ENCODE assay signal across 8 mouse cellular contexts in genomic region chr10:28493271-28493861, GRCm38 (mm10).
DNase-seq lines count a peak whose midpoint lies in the region; ATAC-seq and TF ChIP-seq lines count a peak whose summit lies in the region.

No protein-coding gene starts in this region.

- peak overlapping the region; percentile 66 for H3K27ac ChIP-seq in forebrain, embryonic 13.5 days
- H3K27ac ChIP-seq in thymus, adult 2 months (ENCODE audit: control insufficient read depth, insufficient read depth, low read length) = no peak overlapping the region

- ATAC-seq in forebrain, embryonic 13.5 days = peak; percentile 94

- no peaks in the 10 kb centered on the region for H3K9me3 ChIP-seq in forebrain, embryonic 13.5 days (replicated peaks)

- H3K4me3 ChIP-seq in forebrain, embryonic 13.5 days = 0 out of 2 replicates have a peak overlapping the region, but pooled peaks have one; percentile 1
- H3K4me3 ChIP-seq in thymus, adult 2 months (ENCODE audit: control insufficient read depth, insufficient read depth, low read length) = no peak overlapping the region

- no peak overlapping the region for H3K9ac ChIP-seq in forebrain, embryonic 13.5 days

- 0 out of 2 replicates have a peak, but pooled peaks cover 2% of the 10 kb centered on the region for H3K27me3 ChIP-seq in forebrain, embryonic 13.5 days
- no peaks in the 10 kb centered on the region for H3K27me3 ChIP-seq in thymus, adult 2 months (ENCODE audit: control insufficient read depth, insufficient read depth, low read length)

- H3K4me2 ChIP-seq in forebrain, embryonic 13.5 days = peak overlapping the region; percentile 50

- TF ChIP-seq POLR2A in thymus, adult 2 months (IDR thresholded peaks at IDR 0.05; ENCODE audit: control insufficient read depth, extremely low read depth, insufficient read depth, low read length, poor library complexity) = no peak

- WGBS in forebrain, embryonic 13.5 days = 3% methylated on average over 7 of the region's 7 CpGs
- 95% methylated on average over 7 of the region's 7 CpGs for WGBS in thymus, adult 2 months

- TF ChIP-seq CTCF in thymus, adult 2 months (IDR thresholded peaks at IDR 0.05; ENCODE audit: borderline replicate concordance, control insufficient read depth, extremely low read depth, insufficient read depth, low read length, poor library complexity) = no peak

- peak; percentile 33 for DNase-seq in layer of hippocampus, adult 11-12 months (ENCODE audit: low spot score)
- no peak for DNase-seq in layer of hippocampus, adult 9-10 months (ENCODE audit: low spot score)
- peak; percentile 48 to 51 for DNase-seq in layer of hippocampus, adult 8-10 months (ENCODE audit: low spot score in 2 of 2)
- peak; percentile 68 for DNase-seq in mesoderm, embryonic 11.5 days (ENCODE audit: low read depth, low spot score)
- no peak for DNase-seq in ovary, postnatal 36 days (ENCODE audit: low spot score)
- DNase-seq in urinary bladder, postnatal 10 days (ENCODE audit: low spot score) = no peak
- no peak for DNase-seq in thymus, adult 2 months

- H3K36me3 ChIP-seq in forebrain, embryonic 13.5 days (ENCODE audit: poor library complexity, severe bottlenecking) = no peaks in the 10 kb centered on the region
- H3K36me3 ChIP-seq in thymus, adult 2 months (ENCODE audit: control insufficient read depth, insufficient read depth, low read length) = no peaks in the 10 kb centered on the region

- peaks cover 22% of the 10 kb centered on the region for H3K4me1 ChIP-seq in forebrain, embryonic 13.5 days
- no peaks in the 10 kb centered on the region for H3K4me1 ChIP-seq in thymus, adult 2 months (replicated peaks; ENCODE audit: control insufficient read depth, insufficient read depth, low read length)

Comparison
In these comparisons a context has a peak if more than half of its experiments do, and no peak if none do; other contexts are left out.
1. DNase-seq: peak in layer of hippocampus, adult 11-12 months (single experiment), layer of hippocampus, adult 8-10 months (2 of 2) and mesoderm, embryonic 11.5 days (single experiment); none in layer of hippocampus, adult 9-10 months (single experiment), ovary, postnatal 36 days (single experiment), urinary bladder, postnatal 10 days (single experiment) and thymus, adult 2 months (single experiment).